Mouse (Mus musculus): Measurements from ENCODE around the gene Habp2. TPM values are rescaled to one million over a fixed set of nuclear protein-coding genes. Genes with fewer than 3 reads are reported as not detected.

The Habp2 gene
- polyA plus RNA-seq, 1 experiment from 2014 or later = 0.14 TPM

- WGBS = 75% methylated on average over 14 of the region's 14 CpGs
- H3K36me3 ChIP-seq (ENCODE audit: control insufficient read depth, insufficient read depth, low read length) = no peaks in the 10 kb centered on the region
- H3K4me2 ChIP-seq (ENCODE audit: low read length) = no peak overlapping the region
- no peaks in the 10 kb centered on the region for H3K27me3 ChIP-seq (ENCODE audit: control insufficient read depth, insufficient read depth, low read depth, low read length)
- no peak overlapping the region for H3K4me3 ChIP-seq (ENCODE audit: low read depth, low read length)
- H3K27ac ChIP-seq (ENCODE audit: low read length) = no peak overlapping the region
- no peak overlapping the region for H3K9ac ChIP-seq (ENCODE audit: low read depth, low read length)
- ATAC-seq = no peak
- H3K9me3 ChIP-seq (replicated peaks; ENCODE audit: control insufficient read depth, low read length, poor library complexity, severe bottlenecking) = no peaks in the 10 kb centered on the region
- no peaks in the 10 kb centered on the region for H3K4me1 ChIP-seq (ENCODE audit: control insufficient read depth, insufficient read depth, low read length)
Measured at GRCm38 (mm10) chr19:56263696-56264095, 23.2 kb upstream of the Habp2 start.

- Histone ChIP-seq H3K9ac (ENCODE audit: low read depth, low read length) (no peak overlapping the region), H3K27me3 (ENCODE audit: control insufficient read depth, insufficient read depth, low read depth, low read length) (no peaks in the 10 kb centered on the region), H3K4me1 (ENCODE audit: control insufficient read depth, insufficient read depth, low read length) (no peaks in the 10 kb centered on the region), H3K9me3 (replicated peaks; ENCODE audit: control insufficient read depth, low read length, poor library complexity, severe bottlenecking) (no peaks in the 10 kb centered on the region), H3K36me3 (ENCODE audit: control insufficient read depth, insufficient read depth, low read length) (no peaks in the 10 kb centered on the region), H3K4me2 (ENCODE audit: low read length) (no peak overlapping the region), H3K4me3 (ENCODE audit: low read depth, low read length) (no peak overlapping the region), H3K27ac (ENCODE audit: low read length) (no peak overlapping the region)
- ATAC-seq = no peak
- whole genome bisulfite sequencing = 44% methylated on average over 4 of the region's 4 CpGs
Measured at GRCm38 (mm10) chr19:56264175-56264574, 22.8 kb upstream of the Habp2 start.

- no peak for ATAC-seq
- Histone ChIP-seq H3K4me1 (ENCODE audit: control insufficient read depth, insufficient read depth, low read length) (no peaks in the 10 kb centered on the region), H3K27ac (ENCODE audit: low read length) (no peak overlapping the region), H3K36me3 (ENCODE audit: control insufficient read depth, insufficient read depth, low read length) (no peaks in the 10 kb centered on the region), H3K9ac (ENCODE audit: low read depth, low read length) (no peak overlapping the region), H3K9me3 (replicated peaks; ENCODE audit: control insufficient read depth, low read length, poor library complexity, severe bottlenecking) (no peaks in the 10 kb centered on the region), H3K4me3 (ENCODE audit: low read depth, low read length) (no peak overlapping the region), H3K4me2 (ENCODE audit: low read length) (no peak overlapping the region), H3K27me3 (ENCODE audit: control insufficient read depth, insufficient read depth, low read depth, low read length) (no peaks in the 10 kb centered on the region)
- WGBS = 84% methylated on average over 5 of the region's 5 CpGs
Measured at GRCm38 (mm10) chr19:56265149-56265548, 21.8 kb upstream of the Habp2 start.

- WGBS = 85% methylated on average over 8 of the region's 8 CpGs
- ATAC-seq = no peak
Measured at GRCm38 (mm10) chr19:56272081-56272480, 14.9 kb upstream of the Habp2 start.

GRCm38 (mm10) chr19:56277140-56277804 lies 9.7 kb upstream of the Habp2 start:
- Histone ChIP-seq H3K27me3 (ENCODE audit: control insufficient read depth, insufficient read depth, low read depth, low read length) (no peaks in the 10 kb centered on the region), H3K36me3 (ENCODE audit: control insufficient read depth, insufficient read depth, low read length) (no peaks in the 10 kb centered on the region), H3K4me2 (ENCODE audit: low read length) (no peak overlapping the region), H3K9ac (ENCODE audit: low read depth, low read length) (no peak overlapping the region), H3K4me3 (ENCODE audit: low read depth, low read length) (no peak overlapping the region), H3K9me3 (replicated peaks; ENCODE audit: control insufficient read depth, low read length, poor library complexity, severe bottlenecking) (no peaks in the 10 kb centered on the region), H3K27ac (ENCODE audit: low read length) (no peak overlapping the region), H3K4me1 (ENCODE audit: control insufficient read depth, insufficient read depth, low read length) (no peaks in the 10 kb centered on the region)
- ATAC-seq = no peak
- 46% methylated on average over 3 of the region's 3 CpGs for WGBS

More at GRCm38 (mm10) chr19:56272081-56272480, 14.9 kb upstream of the Habp2 start:
- Histone ChIP-seq H3K36me3 (ENCODE audit: control insufficient read depth, insufficient read depth, low read length) (no peaks in the 10 kb centered on the region), H3K27ac (ENCODE audit: low read length) (no peak overlapping the region), H3K27me3 (ENCODE audit: control insufficient read depth, insufficient read depth, low read depth, low read length) (no peaks in the 10 kb centered on the region), H3K4me1 (ENCODE audit: control insufficient read depth, insufficient read depth, low read length) (no peaks in the 10 kb centered on the region), H3K4me2 (ENCODE audit: low read length) (no peak overlapping the region), H3K9me3 (replicated peaks; ENCODE audit: control insufficient read depth, low read length, poor library complexity, severe bottlenecking) (no peaks in the 10 kb centered on the region), H3K9ac (ENCODE audit: low read depth, low read length) (no peak overlapping the region), H3K4me3 (ENCODE audit: low read depth, low read length) (no peak overlapping the region)

- 77% methylated on average over 4 of the region's 4 CpGs for WGBS
- no peaks in the 10 kb centered on the region for H3K4me1 ChIP-seq (ENCODE audit: control insufficient read depth, insufficient read depth, low read length)
- H3K27me3 ChIP-seq (ENCODE audit: control insufficient read depth, insufficient read depth, low read depth, low read length) = no peaks in the 10 kb centered on the region
- no peak overlapping the region for H3K9ac ChIP-seq (ENCODE audit: low read depth, low read length)
- H3K27ac ChIP-seq (ENCODE audit: low read length) = no peak overlapping the region
- no peak overlapping the region for H3K4me3 ChIP-seq (ENCODE audit: low read depth, low read length)
- H3K9me3 ChIP-seq (replicated peaks; ENCODE audit: control insufficient read depth, low read length, poor library complexity, severe bottlenecking) = no peaks in the 10 kb centered on the region
- H3K4me2 ChIP-seq (ENCODE audit: low read length) = no peak overlapping the region
- no peak for ATAC-seq
- no peaks in the 10 kb centered on the region for H3K36me3 ChIP-seq (ENCODE audit: control insufficient read depth, insufficient read depth, low read length)
Measured at GRCm38 (mm10) chr19:56277951-56278350, 9.0 kb upstream of the Habp2 start.

- no peak for ATAC-seq
- Histone ChIP-seq H3K27me3 (ENCODE audit: control insufficient read depth, insufficient read depth, low read depth, low read length) (no peaks in the 10 kb centered on the region), H3K4me2 (ENCODE audit: low read length) (no peak overlapping the region), H3K9me3 (replicated peaks; ENCODE audit: control insufficient read depth, low read length, poor library complexity, severe bottlenecking) (no peaks in the 10 kb centered on the region), H3K36me3 (ENCODE audit: control insufficient read depth, insufficient read depth, low read length) (no peaks in the 10 kb centered on the region), H3K9ac (ENCODE audit: low read depth, low read length) (no peak overlapping the region), H3K4me3 (ENCODE audit: low read depth, low read length) (no peak overlapping the region), H3K4me1 (ENCODE audit: control insufficient read depth, insufficient read depth, low read length) (no peaks in the 10 kb centered on the region), H3K27ac (ENCODE audit: low read length) (no peak overlapping the region)
- WGBS = 89% methylated on average over 11 of the region's 11 CpGs
Measured at GRCm38 (mm10) chr19:56278366-56278765, 8.6 kb upstream of the Habp2 start.

- WGBS = 86% methylated on average over 4 of the region's 4 CpGs
- no peak for ATAC-seq
- no peak overlapping the region for H3K9ac ChIP-seq (ENCODE audit: low read depth, low read length)
- no peaks in the 10 kb centered on the region for H3K36me3 ChIP-seq (ENCODE audit: control insufficient read depth, insufficient read depth, low read length)
- H3K9me3 ChIP-seq (replicated peaks; ENCODE audit: control insufficient read depth, low read length, poor library complexity, severe bottlenecking) = no peaks in the 10 kb centered on the region
- H3K27ac ChIP-seq (ENCODE audit: low read length) = no peak overlapping the region
- H3K27me3 ChIP-seq (ENCODE audit: control insufficient read depth, insufficient read depth, low read depth, low read length) = no peaks in the 10 kb centered on the region
- H3K4me3 ChIP-seq (ENCODE audit: low read depth, low read length) = no peak overlapping the region
- no peak overlapping the region for H3K4me2 ChIP-seq (ENCODE audit: low read length)
- H3K4me1 ChIP-seq (ENCODE audit: control insufficient read depth, insufficient read depth, low read length) = no peaks in the 10 kb centered on the region
Measured at GRCm38 (mm10) chr19:56285222-56285621, 1.7 kb upstream of the Habp2 start.

- Histone ChIP-seq H3K9me3 (replicated peaks; ENCODE audit: control insufficient read depth, low read length, poor library complexity, severe bottlenecking) (no peaks in the 10 kb centered on the region), H3K36me3 (ENCODE audit: control insufficient read depth, insufficient read depth, low read length) (no peaks in the 10 kb centered on the region), H3K27ac (ENCODE audit: low read length) (no peak overlapping the region), H3K4me3 (ENCODE audit: low read depth, low read length) (no peak overlapping the region), H3K27me3 (ENCODE audit: control insufficient read depth, insufficient read depth, low read depth, low read length) (no peaks in the 10 kb centered on the region), H3K4me2 (ENCODE audit: low read length) (no peak overlapping the region), H3K4me1 (ENCODE audit: control insufficient read depth, insufficient read depth, low read length) (peaks cover 7% of the 10 kb centered on the region; the same call in 1 of the 2 replicates), H3K9ac (ENCODE audit: low read depth, low read length) (no peak overlapping the region)
- WGBS = 85% methylated on average over 15 of the region's 15 CpGs
- no peak for ATAC-seq
Measured at GRCm38 (mm10) chr19:56287580-56288367, 837 bp downstream of the Habp2 start.

Measured in midbrain, embryonic 16.5 days (tissue).